Mouse (Mus musculus): ENCODE data around the gene B4galt4.

GRCm38 (mm10) chr16:38812521-38812920 is 70.5 kb downstream of the B4galt4 start:
- no peak for TF ChIP-seq POLR2A (IDR thresholded peaks at IDR 0.05; ENCODE audit: borderline replicate concordance, extremely low read depth, low read depth, low read length)
- peak; percentile 88 for TF ChIP-seq CTCF (IDR thresholded peaks at IDR 0.05; ENCODE audit: insufficient read depth, low read length)
